Mouse (Mus musculus): ENCODE data around the gene Mrtfb. TPM values are rescaled to one million over a fixed set of nuclear protein-coding genes. Genes with fewer than 3 reads are reported as not detected.
A peak's percentile ranks its signal among the peaks of the same experiment; 100 is the strongest.
"Not testable (repeated sequence)": the region's sequence is repeated elsewhere in the genome, so short reads cannot be mapped to it uniquely, and the experiment has no call there.

Gene Mrtfb
- polyA plus RNA-seq, 1 experiment: 25.2 TPM

GRCm38 (mm10) chr16:13267350-13267904 is 11.1 kb downstream of the Mrtfb start:
- H3K4me1 ChIP-seq (ENCODE audit: control insufficient read depth, insufficient read depth, low read length): no peaks in the 10 kb centered on the region
- no peak overlapping the region for H3K4me3 ChIP-seq (ENCODE audit: insufficient read depth, low read length)
- no peak overlapping the region for H3K27ac ChIP-seq (ENCODE audit: insufficient read depth, low read length)
- TF ChIP-seq CTCF (IDR thresholded peaks at IDR 0.05; ENCODE audit: borderline replicate concordance, insufficient read depth, low read length): no peak
- TF ChIP-seq POLR2A (IDR thresholded peaks at IDR 0.05; ENCODE audit: low read depth, low read length): no peak

GRCm38 (mm10) chr16:13269426-13269825 is 13.1 kb downstream of the Mrtfb start:
- no peaks in the 10 kb centered on the region for H3K4me1 ChIP-seq (ENCODE audit: control insufficient read depth, insufficient read depth, low read length)
- no peak overlapping the region for H3K27ac ChIP-seq (ENCODE audit: insufficient read depth, low read length)
- TF ChIP-seq POLR2A (IDR thresholded peaks at IDR 0.05; ENCODE audit: low read depth, low read length): no peak
- TF ChIP-seq CTCF (IDR thresholded peaks at IDR 0.05; ENCODE audit: borderline replicate concordance, insufficient read depth, low read length): no peak
- H3K4me3 ChIP-seq (ENCODE audit: insufficient read depth, low read length): no peak overlapping the region

GRCm38 (mm10) chr16:13276258-13276657 is 20.0 kb downstream of the Mrtfb start:
- no peak for TF ChIP-seq POLR2A (IDR thresholded peaks at IDR 0.05; ENCODE audit: low read depth, low read length)
- no peak for TF ChIP-seq CTCF (IDR thresholded peaks at IDR 0.05; ENCODE audit: borderline replicate concordance, insufficient read depth, low read length)
- Histone ChIP-seq H3K4me1 (ENCODE audit: control insufficient read depth, insufficient read depth, low read length) (no peaks in the 10 kb centered on the region), H3K4me3 (ENCODE audit: insufficient read depth, low read length) (no peak overlapping the region), H3K27ac (ENCODE audit: insufficient read depth, low read length) (no peak overlapping the region)

GRCm38 (mm10) chr16:13276709-13277399 is 20.6 kb downstream of the Mrtfb start:
- TF ChIP-seq POLR2A (IDR thresholded peaks at IDR 0.05; ENCODE audit: low read depth, low read length) (no peak), CTCF (IDR thresholded peaks at IDR 0.05; ENCODE audit: borderline replicate concordance, insufficient read depth, low read length) (no peak)
- H3K4me3 ChIP-seq (ENCODE audit: insufficient read depth, low read length): no peak overlapping the region
- H3K4me1 ChIP-seq (ENCODE audit: control insufficient read depth, insufficient read depth, low read length): no peaks in the 10 kb centered on the region
- H3K27ac ChIP-seq (ENCODE audit: insufficient read depth, low read length): no peak overlapping the region

GRCm38 (mm10) chr16:13286425-13286824 is 30.1 kb downstream of the Mrtfb start:
- H3K4me3 ChIP-seq (ENCODE audit: insufficient read depth, low read length); H3K27ac ChIP-seq (ENCODE audit: insufficient read depth, low read length); H3K4me1 ChIP-seq (ENCODE audit: control insufficient read depth, insufficient read depth, low read length): not testable (repeated sequence)

GRCm38 (mm10) chr16:13297860-13298259 is 41.6 kb downstream of the Mrtfb start:
- TF ChIP-seq POLR2A (IDR thresholded peaks at IDR 0.05; ENCODE audit: low read depth, low read length): no peak
- TF ChIP-seq CTCF (IDR thresholded peaks at IDR 0.05; ENCODE audit: borderline replicate concordance, insufficient read depth, low read length): no peak
- no peak overlapping the region for H3K4me3 ChIP-seq (ENCODE audit: insufficient read depth, low read length)
- H3K27ac ChIP-seq (ENCODE audit: insufficient read depth, low read length): no peak overlapping the region
- no peaks in the 10 kb centered on the region for H3K4me1 ChIP-seq (ENCODE audit: control insufficient read depth, insufficient read depth, low read length)

- no peak for TF ChIP-seq POLR2A (IDR thresholded peaks at IDR 0.05; ENCODE audit: low read depth, low read length)
- TF ChIP-seq CTCF (IDR thresholded peaks at IDR 0.05; ENCODE audit: borderline replicate concordance, insufficient read depth, low read length): no peak
- H3K27ac ChIP-seq (ENCODE audit: insufficient read depth, low read length): no peak overlapping the region
Observed at GRCm38 (mm10) chr16:13298991-13299390, 42.7 kb downstream of the Mrtfb start.

GRCm38 (mm10) chr16:13306065-13306695 is 49.9 kb downstream of the Mrtfb start:
- no peak overlapping the region for H3K4me3 ChIP-seq (ENCODE audit: insufficient read depth, low read length)
- TF ChIP-seq CTCF (IDR thresholded peaks at IDR 0.05; ENCODE audit: borderline replicate concordance, insufficient read depth, low read length): no peak
- TF ChIP-seq POLR2A (IDR thresholded peaks at IDR 0.05; ENCODE audit: low read depth, low read length): no peak
- H3K4me1 ChIP-seq (ENCODE audit: control insufficient read depth, insufficient read depth, low read length): peaks cover 4% of the 10 kb centered on the region; the same call in 1 of the 2 replicates
- no peak overlapping the region for H3K27ac ChIP-seq (ENCODE audit: insufficient read depth, low read length)

More at GRCm38 (mm10) chr16:13298991-13299390, 42.7 kb downstream of the Mrtfb start:
- no peak overlapping the region for H3K4me3 ChIP-seq (ENCODE audit: insufficient read depth, low read length)
- H3K4me1 ChIP-seq (ENCODE audit: control insufficient read depth, insufficient read depth, low read length): no peaks in the 10 kb centered on the region

GRCm38 (mm10) chr16:13310096-13310683 is 53.9 kb downstream of the Mrtfb start:
- TF ChIP-seq CTCF (IDR thresholded peaks at IDR 0.05; ENCODE audit: borderline replicate concordance, insufficient read depth, low read length) (no peak), POLR2A (IDR thresholded peaks at IDR 0.05; ENCODE audit: low read depth, low read length) (no peak)
- no peak overlapping the region for H3K4me3 ChIP-seq (ENCODE audit: insufficient read depth, low read length)
- peaks cover 4% of the 10 kb centered on the region; the same call in 1 of the 2 replicates for H3K4me1 ChIP-seq (ENCODE audit: control insufficient read depth, insufficient read depth, low read length)
- H3K27ac ChIP-seq (ENCODE audit: insufficient read depth, low read length): peak overlapping the region; percentile 23; the same call in 1 of the 2 replicates

- H3K4me1 ChIP-seq (ENCODE audit: control insufficient read depth, insufficient read depth, low read length): peaks cover 4% of the 10 kb centered on the region; the same call in 1 of the 2 replicates
- TF ChIP-seq CTCF (IDR thresholded peaks at IDR 0.05; ENCODE audit: borderline replicate concordance, insufficient read depth, low read length) (no peak), POLR2A (IDR thresholded peaks at IDR 0.05; ENCODE audit: low read depth, low read length) (no peak)
Observed at GRCm38 (mm10) chr16:13311374-13311773, 55.1 kb downstream of the Mrtfb start.

More at GRCm38 (mm10) chr16:13311374-13311773, 55.1 kb downstream of the Mrtfb start:
- Histone ChIP-seq H3K4me3 (ENCODE audit: insufficient read depth, low read length) (no peak overlapping the region), H3K27ac (ENCODE audit: insufficient read depth, low read length) (no peak overlapping the region)
